Mouse (Mus musculus): ENCODE results near the gene Csrnp1. TPM values are rescaled to one million over a fixed set of nuclear protein-coding genes. Genes with fewer than 3 reads are reported as not detected.
"Not testable (repeated sequence)": the region's sequence is repeated elsewhere in the genome, so short reads cannot be mapped to it uniquely, and the experiment has no call there.

The Csrnp1 gene
- total RNA-seq (2021), result 10 to 100 TPM; 14.2 to 16.1 TPM

- no peak for DNase-seq (ENCODE audit: low spot score in 2 of 2)
- intact Hi-C loops (cut with DNase I), result no loop called here
Measured at GRCm38 (mm10) chr9:119984536-119985011, at the start of gene Csrnp1. Csrnp1 (minus strand) TSS chr9:119984658.

GRCm38 (mm10) chr9:120032710-120033109 is 48.3 kb upstream of the Csrnp1 start:
- intact Hi-C loops (cut with DNase I), result no loop called here

GRCm38 (mm10) chr9:120030421-120030820 is 46.0 kb upstream of the Csrnp1 start:
- no peak for DNase-seq (ENCODE audit: low spot score in 2 of 2)
- intact Hi-C loops (cut with DNase I), result no loop called here

More at GRCm38 (mm10) chr9:120032710-120033109, 48.3 kb upstream of the Csrnp1 start:
- no peak for DNase-seq (ENCODE audit: low spot score in 2 of 2)

- DNase-seq (ENCODE audit: low spot score in 2 of 2), result no peak
- intact Hi-C loops (cut with DNase I), result no loop called here
Measured at GRCm38 (mm10) chr9:120029880-120030279, 45.4 kb upstream of the Csrnp1 start.

- DNase-seq (ENCODE audit: low spot score in 2 of 2), result peak; percentile 46 to 65
- intact Hi-C loops (cut with DNase I), result loop anchor here (1.0 to 2.0 kb wide), 2 partner anchors 45 to 71 kb away; no protein-coding TSS in a partner anchor
Measured at GRCm38 (mm10) chr9:120027401-120028151, 43.1 kb upstream of the Csrnp1 start.

- intact Hi-C loops (cut with DNase I), result no loop called here
- no peak for DNase-seq (ENCODE audit: low spot score in 2 of 2)
Measured at GRCm38 (mm10) chr9:120024625-120025024, 40.2 kb upstream of the Csrnp1 start.

GRCm38 (mm10) chr9:120024171-120024570 is 39.7 kb upstream of the Csrnp1 start:
- peak in 1 of 2 experiments; percentile 58 for DNase-seq (ENCODE audit: low spot score in 2 of 2)
- intact Hi-C loops (cut with DNase I), result no loop called here

- intact Hi-C loops (cut with DNase I), result no loop called here
- DNase-seq (ENCODE audit: low spot score in 2 of 2), result no peak
Measured at GRCm38 (mm10) chr9:120023086-120023811, 38.8 kb upstream of the Csrnp1 start, which contains the start of gene Xirp1. Xirp1 (minus strand) TSS chr9:120023598.

GRCm38 (mm10) chr9:120021164-120021563 is 36.7 kb upstream of the Csrnp1 start:
- no peak for DNase-seq (ENCODE audit: low spot score in 2 of 2)
- intact Hi-C loops (cut with DNase I), result no loop called here

GRCm38 (mm10) chr9:120020285-120020890 is 35.9 kb upstream of the Csrnp1 start:
- intact Hi-C loops (cut with DNase I), result no loop called here
- peak; percentile 67 to 82 for DNase-seq (ENCODE audit: low spot score in 2 of 2)

GRCm38 (mm10) chr9:120016956-120017355 is 32.5 kb upstream of the Csrnp1 start:
- DNase-seq (ENCODE audit: low spot score in 2 of 2), result no peak
- intact Hi-C loops (cut with DNase I), result no loop called here

- intact Hi-C loops (cut with DNase I), result no loop called here
Measured at GRCm38 (mm10) chr9:120014828-120015227, 30.4 kb upstream of the Csrnp1 start.

GRCm38 (mm10) chr9:120013251-120013820 is 28.9 kb upstream of the Csrnp1 start:
- intact Hi-C loops (cut with DNase I), result no loop called here
- no peak for DNase-seq (ENCODE audit: low spot score in 2 of 2)

More at GRCm38 (mm10) chr9:120014828-120015227, 30.4 kb upstream of the Csrnp1 start:
- DNase-seq (ENCODE audit: low spot score in 2 of 2), result no peak

GRCm38 (mm10) chr9:120012781-120013180 is 28.3 kb upstream of the Csrnp1 start:
- DNase-seq (ENCODE audit: low spot score in 2 of 2), result peak in 1 of 2 experiments; percentile 75
- intact Hi-C loops (cut with DNase I), result no loop called here

GRCm38 (mm10) chr9:120012161-120012560 is 27.7 kb upstream of the Csrnp1 start:
- intact Hi-C loops (cut with DNase I); DNase-seq (ENCODE audit: low spot score in 2 of 2): not testable (repeated sequence)

GRCm38 (mm10) chr9:120011533-120011932 is 27.1 kb upstream of the Csrnp1 start:
- DNase-seq (ENCODE audit: low spot score in 2 of 2), result peak; percentile 74 to 81
- intact Hi-C loops (cut with DNase I), result loop anchor here (1.0 kb wide), 1 partner anchor 28 kb away; no protein-coding TSS in a partner anchor

- intact Hi-C loops (cut with DNase I), result loop anchor here (1.0 kb wide), 1 partner anchor 28 kb away; no protein-coding TSS in a partner anchor
- peak; percentile 97 to 99 for DNase-seq (ENCODE audit: low spot score in 2 of 2)
Measured at GRCm38 (mm10) chr9:120010781-120011511, 26.5 kb upstream of the Csrnp1 start.

- intact Hi-C loops (cut with DNase I), result no loop called here
- no peak for DNase-seq (ENCODE audit: low spot score in 2 of 2)
Measured at GRCm38 (mm10) chr9:120009871-120010270, 25.4 kb upstream of the Csrnp1 start.

Data from left cerebral cortex, postnatal 25 days (tissue).